Mouse (Mus musculus) hindbrain, embryonic 15.5 days (tissue): ENCODE data around the gene Snd1. TPM values are rescaled to one million over a fixed set of nuclear protein-coding genes. Genes with fewer than 3 reads are reported as not detected.
"Not testable (repeated sequence)": the region's sequence is repeated elsewhere in the genome, so short reads cannot be mapped to it uniquely, and the experiment has no call there.

ENCODE experiments used
- ATAC-seq: fragments of 200-750 bp; cut with Nextera tagmentation; 2 replicates; pipeline ENCODE4 v1.8.0; 2017; ENCODE audit warnings: low read depth, moderate number of reproducible peaks, moderate TSS enrichment; ENCODE audit not compliant: low FRiP score
- H3K27ac ChIP-seq: fragments of 300-500 bp; sonication (generic); replicated peaks from 2 replicates; pipeline ENCODE4 v1.5.1; 2015; ENCODE audit warnings: mild to moderate bottlenecking, inconsistent platforms
- H3K27me3 ChIP-seq: fragments of 300-500 bp; sonication (generic); 2 replicates; pipeline ENCODE4 v1.6.1; 2015; ENCODE audit warnings: control low read depth, inconsistent platforms
- H3K36me3 ChIP-seq: fragments of 300-500 bp; sonication (generic); 2 replicates; pipeline ENCODE4 v1.6.1; 2015; ENCODE audit warnings: control low read depth, inconsistent platforms
- H3K4me1 ChIP-seq: fragments of 300-500 bp; sonication (generic); replicated peaks from 2 replicates; pipeline ENCODE4 v1.6.1; 2015; ENCODE audit warnings: control low read depth, inconsistent platforms
- H3K4me2 ChIP-seq: fragments of 300-500 bp; sonication (generic); 2 replicates; pipeline ENCODE4 v1.6.1; 2015; ENCODE audit warnings: moderate library complexity, mild to moderate bottlenecking, inconsistent platforms
- H3K4me3 ChIP-seq: fragments of 300-500 bp; sonication (generic); 2 replicates; pipeline ENCODE4 v1.5.1; 2015; ENCODE audit warnings: mild to moderate bottlenecking, inconsistent platforms
- H3K9ac ChIP-seq: fragments of 300-500 bp; sonication (generic); 2 replicates; pipeline ENCODE4 v1.6.1; 2015; ENCODE audit warnings: inconsistent platforms
- H3K9me3 ChIP-seq: fragments of 300-500 bp; sonication (generic); 2 replicates; pipeline ENCODE4 v1.6.1; 2016; ENCODE audit warnings: control low read depth, inconsistent platforms
- WGBS: fragments of 180-500 bp; shearing (Covaris S2); methylation state at CpG from one replicate; pipeline ENCODE4 v1.1.7; 2015; 5-methylcytosine and 5-hydroxymethylcytosine counted together
- polyA plus RNA-seq: library from polyadenylated mRNA; unstranded; fragments of >200 nt; fragmentation: Nextera tagmentation; extraction: Ambion mirVana; gene quantifications from 2 replicates; pipeline ENCODE4 v1.2.1, GENCODE M21; 2015

Snd1 gene
- polyA plus RNA-seq, 1 experiment from 2014 or later, result 76.4 TPM

DNA sequence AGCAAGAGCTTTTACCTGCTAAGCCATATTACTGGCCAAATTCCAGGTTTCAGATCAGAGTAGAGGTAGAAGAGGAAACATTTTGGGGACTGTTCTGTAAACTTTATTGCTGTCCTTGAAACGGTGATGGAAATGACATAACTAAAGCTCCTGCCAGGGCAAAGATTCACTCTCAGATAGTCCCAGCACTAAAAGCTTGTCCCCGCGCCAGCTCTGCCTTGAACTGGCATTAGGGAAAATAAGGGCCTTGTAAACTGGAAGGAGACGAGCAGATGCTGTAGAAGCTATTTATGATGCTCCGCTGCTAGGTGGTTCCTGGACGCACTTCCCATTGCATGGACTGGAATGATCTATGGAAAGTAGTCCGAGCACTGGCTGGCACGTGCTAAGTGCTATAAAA is 44.5 kb downstream of the Snd1 start:
- 95% methylated on average over 8 of the region's 8 CpGs for WGBS
- H3K27me3 ChIP-seq, result no peaks in the 10 kb centered on the region
- H3K4me1 ChIP-seq, result no peaks in the 10 kb centered on the region
- H3K27ac ChIP-seq, result no peak overlapping the region
- ATAC-seq, result no peak
- H3K4me3 ChIP-seq, result no peak overlapping the region
- peaks cover 11% of the 10 kb centered on the region; the same call in 1 of the 2 replicates for H3K36me3 ChIP-seq
- H3K4me2 ChIP-seq, result no peak overlapping the region
- no peaks in the 10 kb centered on the region for H3K9me3 ChIP-seq
- H3K9ac ChIP-seq, result no peak overlapping the region

DNA sequence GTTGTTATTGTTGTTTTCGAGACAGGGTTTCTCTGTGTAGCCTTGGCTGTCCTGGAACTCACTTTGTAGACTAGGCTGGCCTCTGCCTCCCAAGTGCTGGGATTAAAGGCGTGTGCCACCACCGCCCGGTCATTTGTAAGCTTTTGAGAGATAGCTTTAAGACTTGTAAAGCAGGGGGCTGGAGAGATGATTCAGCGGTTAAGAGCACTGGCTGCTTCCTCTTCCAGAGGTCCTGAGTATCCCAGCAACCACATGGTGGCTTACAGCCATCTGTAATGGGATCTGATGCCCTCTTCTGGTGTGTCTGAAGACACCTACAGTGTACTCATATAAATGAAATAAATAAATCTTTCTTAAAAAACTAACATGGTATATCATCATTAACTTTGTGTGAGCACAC is 45.8 kb downstream of the Snd1 start:
- not testable (repeated sequence) for H3K27me3 ChIP-seq, H3K9me3 ChIP-seq, H3K4me3 ChIP-seq, H3K9ac ChIP-seq, H3K4me2 ChIP-seq, ATAC-seq, H3K4me1 ChIP-seq, H3K27ac ChIP-seq
- peaks cover 11% of the 10 kb centered on the region; the same call in 1 of the 2 replicates for H3K36me3 ChIP-seq
- 84% methylated on average over 5 of the region's 5 CpGs for WGBS

DNA sequence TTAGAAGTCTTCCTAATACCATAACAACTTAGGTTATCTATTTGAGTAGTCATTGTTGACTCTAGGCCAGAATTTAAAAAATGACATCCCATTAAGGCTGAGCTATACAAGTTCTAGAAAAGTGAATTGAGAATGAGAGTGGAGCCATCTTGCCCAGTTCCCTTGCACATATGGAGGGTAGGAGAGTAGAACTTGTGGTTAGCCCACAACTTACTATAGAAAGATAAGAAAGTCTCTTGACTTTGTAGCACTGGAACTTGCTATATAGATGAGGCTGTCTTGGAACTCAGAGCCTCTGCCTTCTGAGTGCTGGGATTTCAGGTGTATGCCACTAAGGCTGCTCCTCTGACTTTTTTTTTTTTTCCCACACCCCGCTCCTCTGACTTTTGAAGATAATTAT is 46.5 kb downstream of the Snd1 start:
- H3K4me3 ChIP-seq, result no peak overlapping the region
- no peak overlapping the region for H3K27ac ChIP-seq
- no peaks in the 10 kb centered on the region for H3K9me3 ChIP-seq
- no peak overlapping the region for H3K4me2 ChIP-seq
- H3K36me3 ChIP-seq, result peaks cover 13% of the 10 kb centered on the region; the same call in 1 of the 2 replicates
- H3K9ac ChIP-seq, result no peak overlapping the region
- WGBS, result 96% methylated on average over 1 of the region's 1 CpGs
- no peaks in the 10 kb centered on the region for H3K27me3 ChIP-seq
- ATAC-seq, result no peak
- H3K4me1 ChIP-seq, result no peaks in the 10 kb centered on the region

DNA sequence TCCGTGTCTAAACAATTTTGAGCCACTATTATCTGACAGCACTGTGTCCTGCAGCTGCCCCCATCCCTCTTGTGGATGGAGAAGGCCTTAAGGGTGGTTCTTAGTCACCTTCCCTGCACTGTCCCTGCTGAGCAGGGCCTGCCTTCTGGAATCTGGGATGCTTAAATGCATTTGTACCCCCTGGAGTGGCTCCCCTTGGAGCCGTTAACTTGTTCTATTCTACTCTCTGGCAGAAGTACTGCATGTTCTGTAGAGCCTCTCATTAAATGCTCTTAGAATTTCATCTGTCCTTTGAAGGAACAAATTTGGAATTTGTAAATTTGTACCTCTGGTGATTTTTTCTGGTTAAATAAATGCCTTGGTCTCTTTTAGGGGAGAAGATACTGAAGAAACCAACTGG is 50.6 kb downstream of the Snd1 start:
- Histone ChIP-seq H3K27ac (no peak overlapping the region), H3K4me1 (no peaks in the 10 kb centered on the region), H3K9me3 (no peaks in the 10 kb centered on the region), H3K4me3 (no peak overlapping the region), H3K36me3 (peaks cover 31% of the 10 kb centered on the region), H3K4me2 (no peak overlapping the region), H3K9ac (no peak overlapping the region), H3K27me3 (no peaks in the 10 kb centered on the region)
- no peak for ATAC-seq
- 75% methylated on average over 2 of the region's 2 CpGs for whole genome bisulfite sequencing

DNA sequence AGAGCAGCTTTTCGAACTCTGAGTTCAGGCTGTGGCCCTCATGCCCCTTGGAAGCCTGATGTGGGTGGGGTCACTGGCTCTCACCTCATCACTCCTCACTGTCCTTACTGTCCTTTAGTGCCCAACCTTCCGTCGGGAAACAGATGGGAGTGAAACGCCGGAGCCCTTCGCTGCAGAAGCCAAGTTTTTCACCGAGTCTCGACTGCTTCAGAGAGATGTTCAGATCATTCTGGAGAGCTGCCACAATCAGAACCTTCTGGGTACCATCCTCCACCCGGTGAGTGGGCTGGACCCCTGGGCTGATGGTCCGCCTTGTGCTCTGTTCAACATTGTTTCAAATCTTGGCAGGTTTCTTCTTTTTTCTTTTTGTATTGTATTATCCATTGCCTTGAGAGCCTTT is 52.5 kb downstream of the Snd1 start:
- no peak overlapping the region for H3K4me3 ChIP-seq
- H3K9ac ChIP-seq, result no peak overlapping the region
- H3K36me3 ChIP-seq, result peaks cover 27% of the 10 kb centered on the region

DNA sequence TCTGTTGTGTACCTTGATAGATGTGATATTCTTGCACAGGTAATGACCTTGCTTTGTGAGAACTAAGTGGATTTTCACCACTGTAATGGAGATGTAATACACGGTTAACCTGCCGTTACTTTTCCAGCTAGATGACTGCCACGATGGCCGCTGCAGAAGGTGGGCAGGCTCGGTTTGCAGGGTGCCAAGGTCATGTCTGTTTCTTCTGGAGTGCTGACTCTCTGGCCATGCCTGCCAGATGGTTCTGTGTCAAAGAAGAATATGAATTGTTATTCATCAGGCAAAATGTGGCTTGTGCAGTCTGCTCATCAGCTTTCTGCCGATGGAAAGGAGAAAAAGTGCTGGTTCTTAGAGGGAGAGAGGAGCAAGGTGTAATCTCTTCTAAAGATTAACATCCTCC is 53.3 kb downstream of the Snd1 start:
- Histone ChIP-seq H3K36me3 (peaks cover 22% of the 10 kb centered on the region), H3K9ac (no peak overlapping the region), H3K4me2 (no peak overlapping the region), H3K4me1 (0 out of 2 replicates have a peak, but pooled peaks cover 4% of the 10 kb centered on the region), H3K27me3 (no peaks in the 10 kb centered on the region), H3K27ac (no peak overlapping the region), H3K4me3 (no peak overlapping the region), H3K9me3 (no peaks in the 10 kb centered on the region)
- 83% methylated on average over 6 of the region's 6 CpGs for WGBS
- no peak for ATAC-seq

More for the DNA sequence above, 52.5 kb downstream of the Snd1 start:
- Histone ChIP-seq H3K27me3 (no peaks in the 10 kb centered on the region), H3K4me1 (0 out of 2 replicates have a peak, but pooled peaks cover under 1% of the 10 kb centered on the region), H3K4me2 (no peak overlapping the region), H3K27ac (no peak overlapping the region), H3K9me3 (no peaks in the 10 kb centered on the region)
- 85% methylated on average over 10 of the region's 10 CpGs for WGBS
- ATAC-seq, result no peak

DNA sequence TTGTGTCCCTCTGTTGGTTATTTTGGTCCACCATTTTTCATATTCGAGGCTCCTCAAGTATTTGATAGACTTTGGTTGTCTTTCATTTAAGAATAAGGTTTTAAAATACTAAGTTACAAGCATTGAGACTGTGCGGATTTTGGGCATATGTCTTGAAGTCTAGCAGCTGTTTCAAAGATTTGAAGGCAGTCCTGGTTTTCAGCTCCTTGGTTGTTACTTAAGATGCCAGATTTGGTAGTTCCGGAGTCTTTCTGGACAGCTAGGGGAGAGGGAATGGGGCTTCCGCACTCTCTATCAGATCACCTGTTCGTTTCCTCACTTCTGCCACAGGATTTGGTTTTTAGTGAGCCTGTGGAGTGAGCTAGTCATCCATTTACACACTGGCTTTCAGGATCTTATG is 61.5 kb downstream of the Snd1 start:
- H3K9me3 ChIP-seq, result no peaks in the 10 kb centered on the region
- H3K4me2 ChIP-seq, result no peak overlapping the region
- no peak overlapping the region for H3K27ac ChIP-seq
- 91% methylated on average over 5 of the region's 5 CpGs for WGBS
- H3K27me3 ChIP-seq, result no peaks in the 10 kb centered on the region
- peaks cover 4% of the 10 kb centered on the region; the same call in 1 of the 2 replicates for H3K36me3 ChIP-seq
- H3K4me3 ChIP-seq, result no peak overlapping the region
- ATAC-seq, result no peak
- H3K9ac ChIP-seq, result no peak overlapping the region
- peaks cover 13% of the 10 kb centered on the region for H3K4me1 ChIP-seq

DNA sequence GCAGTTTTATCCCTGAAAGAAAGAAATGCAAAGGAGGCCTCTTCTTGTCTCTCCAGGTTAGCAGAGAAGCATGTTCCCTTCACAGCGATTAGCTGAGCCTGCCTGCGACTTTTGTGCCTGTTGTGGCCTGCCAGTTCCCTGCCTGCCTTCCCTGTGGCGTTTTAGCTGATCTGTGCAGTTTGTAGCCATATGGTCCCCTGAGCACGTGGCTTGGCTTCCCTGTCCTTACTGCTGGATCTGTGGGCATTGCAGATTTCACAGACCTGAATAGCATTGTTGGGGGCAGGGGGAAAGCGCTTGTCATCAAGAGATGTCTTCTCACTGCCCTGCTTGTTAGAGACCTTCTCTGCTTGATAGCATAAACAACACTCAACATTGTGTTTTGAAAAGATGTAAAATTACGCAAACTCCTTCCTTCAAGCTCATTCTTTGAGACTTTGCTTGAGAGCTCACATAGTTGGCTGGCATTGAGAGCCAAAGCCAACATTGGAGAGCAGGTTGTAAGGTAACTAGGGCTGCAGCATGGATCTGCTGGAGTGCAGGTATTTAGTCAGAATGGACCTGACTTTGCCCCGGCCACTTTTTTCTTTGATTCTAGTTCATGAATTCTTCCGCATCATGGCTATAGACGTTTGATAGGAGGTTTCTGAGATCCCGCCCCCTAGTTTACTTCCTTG is 63.0 kb downstream of the Snd1 start:
- Histone ChIP-seq H3K9ac (no peak overlapping the region), H3K4me3 (no peak overlapping the region), H3K4me1 (peaks cover 19% of the 10 kb centered on the region), H3K4me2 (no peak overlapping the region), H3K36me3 (peaks cover 4% of the 10 kb centered on the region; the same call in 1 of the 2 replicates), H3K9me3 (no peaks in the 10 kb centered on the region), H3K27ac (peak overlapping the region; percentile 43; the same call in 1 of the 2 replicates), H3K27me3 (no peaks in the 10 kb centered on the region)
- WGBS, result 62% methylated on average over 10 of the region's 10 CpGs
- peak; percentile 69 for ATAC-seq

DNA sequence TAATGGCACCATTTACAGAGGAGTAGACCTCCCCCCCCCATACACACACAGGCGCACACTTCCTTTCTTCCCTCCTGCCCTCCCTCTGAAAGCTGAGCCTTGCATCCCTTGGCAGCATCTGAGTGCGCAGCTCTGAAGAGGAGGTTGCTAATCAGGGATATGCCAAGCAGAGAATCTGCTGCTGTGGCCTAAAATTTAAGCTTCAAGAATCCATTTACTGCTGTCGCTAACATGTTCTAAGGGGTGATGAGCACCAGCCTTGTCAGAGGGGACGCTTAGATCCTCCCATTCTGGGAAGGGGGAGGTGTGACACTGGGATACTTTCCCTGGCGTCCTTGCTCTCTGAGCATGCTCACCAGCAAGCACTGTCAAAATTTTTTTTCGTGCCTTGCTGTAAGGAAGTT is 67.4 kb downstream of the Snd1 start:
- Histone ChIP-seq H3K4me2 (no peak overlapping the region), H3K27me3 (no peaks in the 10 kb centered on the region), H3K4me1 (peaks cover 19% of the 10 kb centered on the region), H3K27ac (peak overlapping the region; percentile 49; the same call in 1 of the 2 replicates), H3K36me3 (peaks cover 5% of the 10 kb centered on the region; the same call in 1 of the 2 replicates), H3K9ac (no peak overlapping the region), H3K9me3 (no peaks in the 10 kb centered on the region), H3K4me3 (no peak overlapping the region)
- 63% methylated on average over 6 of the region's 6 CpGs for WGBS
- ATAC-seq, result peak; percentile 68; the same call in 1 of the 2 replicates

DNA sequence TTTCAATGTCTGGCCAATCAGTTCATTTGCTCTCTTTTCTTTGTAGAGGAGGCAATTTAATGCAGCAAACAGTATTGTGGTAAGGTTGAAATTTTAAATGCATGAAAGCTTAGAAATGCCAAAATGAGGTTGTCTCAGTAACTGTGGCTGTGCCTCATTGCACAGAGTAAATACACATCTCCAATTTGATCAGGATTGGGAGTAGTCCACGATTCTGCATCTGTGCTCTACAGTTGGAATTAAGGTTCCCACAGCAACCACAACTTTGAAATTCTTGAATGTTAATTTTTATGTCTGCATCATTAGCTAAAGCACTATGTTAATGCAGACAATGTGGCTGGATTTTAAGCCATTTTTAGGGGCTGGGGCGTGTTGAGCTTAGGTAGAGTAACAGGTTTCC is 72.0 kb downstream of the Snd1 start:
- H3K4me2 ChIP-seq, result no peak overlapping the region

DNA sequence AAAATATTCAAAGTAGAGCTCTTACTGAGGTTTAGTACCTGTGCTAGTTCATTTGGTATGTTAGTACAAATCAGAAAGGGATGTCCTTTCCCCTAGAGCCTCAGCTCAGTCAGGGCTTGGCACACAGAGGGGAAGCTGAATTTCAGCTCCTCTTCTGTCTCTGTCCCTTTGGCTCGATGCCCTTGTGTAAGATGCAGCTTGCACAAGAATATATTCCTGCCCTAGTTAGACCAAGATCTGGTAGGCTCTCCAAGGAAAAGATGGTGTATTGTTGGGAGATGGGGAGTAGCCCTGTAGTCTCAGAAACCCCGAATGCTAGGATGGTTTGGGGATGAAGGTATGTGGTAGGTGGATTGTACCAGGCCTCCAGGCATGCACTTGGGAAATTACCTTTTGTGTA is 74.4 kb downstream of the Snd1 start:
- H3K4me3 ChIP-seq, result no peak overlapping the region
- no peak overlapping the region for H3K9ac ChIP-seq
- H3K4me1 ChIP-seq, result peaks cover 8% of the 10 kb centered on the region
- no peak overlapping the region for H3K27ac ChIP-seq
- ATAC-seq, result no peak
- 93% methylated on average over 2 of the region's 2 CpGs for WGBS
- no peaks in the 10 kb centered on the region for H3K9me3 ChIP-seq
- H3K27me3 ChIP-seq, result no peaks in the 10 kb centered on the region
- H3K36me3 ChIP-seq, result peaks cover 5% of the 10 kb centered on the region; the same call in 1 of the 2 replicates
- H3K4me2 ChIP-seq, result no peak overlapping the region

More for the DNA sequence above, 72.0 kb downstream of the Snd1 start:
- ATAC-seq, result no peak
- H3K27ac ChIP-seq, result no peak overlapping the region
- no peak overlapping the region for H3K4me3 ChIP-seq
- H3K9ac ChIP-seq, result no peak overlapping the region
- WGBS, result 79% methylated on average over 2 of the region's 2 CpGs
- H3K4me1 ChIP-seq, result peaks cover 6% of the 10 kb centered on the region; the same call in 1 of the 2 replicates
- H3K9me3 ChIP-seq, result no peaks in the 10 kb centered on the region
- no peaks in the 10 kb centered on the region for H3K27me3 ChIP-seq
- H3K36me3 ChIP-seq, result peaks cover 5% of the 10 kb centered on the region; the same call in 1 of the 2 replicates

DNA sequence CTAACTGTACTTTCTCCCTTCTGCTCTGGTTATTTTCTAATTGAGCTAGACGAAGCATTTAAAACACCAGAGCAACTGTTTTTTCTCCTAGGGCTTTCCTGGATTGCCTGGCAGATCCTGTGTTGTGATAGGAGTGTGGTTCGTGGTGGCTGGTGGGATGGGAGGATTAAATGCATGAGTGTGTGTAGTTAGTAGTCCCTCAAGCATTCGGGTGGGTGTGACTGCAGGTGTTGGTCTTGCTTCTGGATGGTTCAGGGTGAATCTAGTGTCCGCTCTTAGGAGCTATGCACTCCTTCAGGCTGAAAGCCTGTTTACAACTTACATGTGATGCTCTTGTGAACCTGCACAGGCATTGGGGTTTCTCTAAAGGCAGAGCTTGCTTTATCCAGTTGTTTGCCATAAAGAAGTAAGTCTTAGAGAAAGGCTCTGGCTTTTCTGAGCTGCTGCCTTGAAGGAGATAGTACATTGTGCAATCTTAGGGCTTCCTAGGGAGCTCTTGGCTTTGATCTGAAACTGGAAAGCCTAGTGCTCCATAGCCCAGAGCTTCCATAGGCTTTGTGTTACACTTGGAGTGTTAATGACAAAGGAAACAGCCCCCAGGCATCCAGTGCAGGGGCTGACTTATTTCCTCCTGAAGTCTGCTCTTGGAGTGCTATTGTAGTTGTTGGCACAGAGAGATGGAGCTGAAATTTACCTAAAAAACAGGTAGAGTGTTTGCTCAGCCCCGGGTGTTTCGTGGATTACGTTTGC is 75.5 kb downstream of the Snd1 start:
- Histone ChIP-seq H3K4me3 (no peak overlapping the region), H3K9me3 (no peaks in the 10 kb centered on the region), H3K27ac (no peak overlapping the region), H3K27me3 (no peaks in the 10 kb centered on the region), H3K36me3 (peaks cover 3% of the 10 kb centered on the region; the same call in 1 of the 2 replicates), H3K9ac (no peak overlapping the region), H3K4me1 (peaks cover 8% of the 10 kb centered on the region), H3K4me2 (no peak overlapping the region)
- WGBS, result 63% methylated on average over 7 of the region's 7 CpGs
- no peak for ATAC-seq
